Mouse (Mus musculus): Measurements from ENCODE around the gene Hipk1. TPM values are rescaled to one million over a fixed set of nuclear protein-coding genes. Genes with fewer than 3 reads are reported as not detected.
"Not testable (repeated sequence)": the region's sequence is repeated elsewhere in the genome, so short reads cannot be mapped to it uniquely, and the experiment has no call there.

The Hipk1 gene
- polyA plus RNA-seq, 1 experiment from 2014 or later, result 16.3 TPM

GRCm38 (mm10) chr3:103831146-103831545, 39.8 kb upstream of the Hipk1 start:
- Histone ChIP-seq H3K4me2 (replicated peaks) (no peak overlapping the region), H3K36me3 (replicated peaks; ENCODE audit: control insufficient read depth, insufficient read depth) (no peaks in the 10 kb centered on the region), H3K27ac (no peak overlapping the region), H3K4me3 (replicated peaks; ENCODE audit: low read length) (no peak overlapping the region), H3K9ac (no peak overlapping the region), H3K9me3 (ENCODE audit: control insufficient read depth, low read length) (no peaks in the 10 kb centered on the region), H3K27me3 (ENCODE audit: control insufficient read depth, insufficient read depth, low read length) (no peaks in the 10 kb centered on the region), H3K4me1 (replicated peaks; ENCODE audit: control insufficient read depth, insufficient read depth, low read length) (no peaks in the 10 kb centered on the region)
- ATAC-seq (ENCODE audit: low FRiP score), result no peak
- DNase-seq (ENCODE audit: low spot score), result no peak
- 85% methylated on average over 7 of the region's 7 CpGs for WGBS

GRCm38 (mm10) chr3:103830681-103831080, 39.3 kb upstream of the Hipk1 start:
- not testable (repeated sequence) for H3K36me3 ChIP-seq (replicated peaks; ENCODE audit: control insufficient read depth, insufficient read depth); H3K27ac ChIP-seq; ATAC-seq (ENCODE audit: low FRiP score); H3K27me3 ChIP-seq (ENCODE audit: control insufficient read depth, insufficient read depth, low read length); H3K4me3 ChIP-seq (replicated peaks; ENCODE audit: low read length); DNase-seq (ENCODE audit: low spot score); H3K4me1 ChIP-seq (replicated peaks; ENCODE audit: control insufficient read depth, insufficient read depth, low read length); H3K9ac ChIP-seq; H3K9me3 ChIP-seq (ENCODE audit: control insufficient read depth, low read length); H3K4me2 ChIP-seq (replicated peaks)
- WGBS, result 52% methylated on average over 1 of the region's 1 CpGs

- ATAC-seq (ENCODE audit: low FRiP score) (no peak), DNase-seq (ENCODE audit: low spot score) (no peak)
- no peak overlapping the region for H3K9ac ChIP-seq
- no peak overlapping the region for H3K27ac ChIP-seq
- no peak overlapping the region for H3K4me2 ChIP-seq (replicated peaks)
- no peaks in the 10 kb centered on the region for H3K27me3 ChIP-seq (ENCODE audit: control insufficient read depth, insufficient read depth, low read length)
- WGBS, result 92% methylated on average over 3 of the region's 3 CpGs
- no peaks in the 10 kb centered on the region for H3K4me1 ChIP-seq (replicated peaks; ENCODE audit: control insufficient read depth, insufficient read depth, low read length)
- no peak overlapping the region for H3K4me3 ChIP-seq (replicated peaks; ENCODE audit: low read length)
- no peaks in the 10 kb centered on the region for H3K36me3 ChIP-seq (replicated peaks; ENCODE audit: control insufficient read depth, insufficient read depth)
- H3K9me3 ChIP-seq (ENCODE audit: control insufficient read depth, low read length), result no peaks in the 10 kb centered on the region
Measured at GRCm38 (mm10) chr3:103829036-103829435, 37.7 kb upstream of the Hipk1 start.

- H3K9me3 ChIP-seq (ENCODE audit: control insufficient read depth, low read length), result no peaks in the 10 kb centered on the region
- H3K36me3 ChIP-seq (replicated peaks; ENCODE audit: control insufficient read depth, insufficient read depth), result peaks cover 8% of the 10 kb centered on the region; the same call in 1 of the 2 replicates
- H3K27ac ChIP-seq, result no peak overlapping the region
- H3K4me3 ChIP-seq (replicated peaks; ENCODE audit: low read length), result no peak overlapping the region
- ATAC-seq (ENCODE audit: low FRiP score) (no peak), DNase-seq (ENCODE audit: low spot score) (no peak)
- H3K4me1 ChIP-seq (replicated peaks; ENCODE audit: control insufficient read depth, insufficient read depth, low read length), result no peaks in the 10 kb centered on the region
- no peaks in the 10 kb centered on the region for H3K27me3 ChIP-seq (ENCODE audit: control insufficient read depth, insufficient read depth, low read length)
- no peak overlapping the region for H3K4me2 ChIP-seq (replicated peaks)
- H3K9ac ChIP-seq, result no peak overlapping the region
Measured at GRCm38 (mm10) chr3:103827548-103827947, 36.2 kb upstream of the Hipk1 start.

GRCm38 (mm10) chr3:103810967-103811366, 19.6 kb upstream of the Hipk1 start:
- H3K4me1 ChIP-seq (replicated peaks; ENCODE audit: control insufficient read depth, insufficient read depth, low read length), result peaks cover 15% of the 10 kb centered on the region
- H3K4me2 ChIP-seq (replicated peaks), result no peak overlapping the region
- H3K27me3 ChIP-seq (ENCODE audit: control insufficient read depth, insufficient read depth, low read length), result no peaks in the 10 kb centered on the region
- H3K36me3 ChIP-seq (replicated peaks; ENCODE audit: control insufficient read depth, insufficient read depth), result peaks cover 21% of the 10 kb centered on the region
- 93% methylated on average over 6 of the region's 6 CpGs for WGBS
- no peak overlapping the region for H3K27ac ChIP-seq
- ATAC-seq (ENCODE audit: low FRiP score) (no peak), DNase-seq (ENCODE audit: low spot score) (no peak)
- H3K9ac ChIP-seq, result no peak overlapping the region
- H3K9me3 ChIP-seq (ENCODE audit: control insufficient read depth, low read length), result no peaks in the 10 kb centered on the region
- no peak overlapping the region for H3K4me3 ChIP-seq (replicated peaks; ENCODE audit: low read length)

GRCm38 (mm10) chr3:103809799-103810150, 18.4 kb upstream of the Hipk1 start:
- peak; percentile 64 for ATAC-seq (ENCODE audit: low FRiP score)

GRCm38 (mm10) chr3:103808891-103809798, 17.8 kb upstream of the Hipk1 start, which contains the start of the genes Dclre1b, Ap4b1 and Gm43064:
Dclre1b (minus strand) TSS chr3:103809444.
Ap4b1 (plus strand) TSS chr3:103809520.
Gm43064 (plus strand) TSS chr3:103809573.
- peak within 1 kb of the TSS; percentile 67 for H3K4me3 ChIP-seq (replicated peaks; ENCODE audit: low read length)
- no peaks in the 10 kb centered on the region for H3K9me3 ChIP-seq (ENCODE audit: control insufficient read depth, low read length)
- DNase-seq (ENCODE audit: low spot score) (peak; percentile 95), ATAC-seq (ENCODE audit: low FRiP score) (peak; percentile 98)
- peak within 1 kb of the TSS; percentile 68 for H3K4me2 ChIP-seq (replicated peaks)
- WGBS, result under 1% methylated on average over 67 of the region's 70 CpGs
- peaks cover 15% of the 10 kb centered on the region for H3K4me1 ChIP-seq (replicated peaks; ENCODE audit: control insufficient read depth, insufficient read depth, low read length)
- no peaks in the 10 kb centered on the region for H3K27me3 ChIP-seq (ENCODE audit: control insufficient read depth, insufficient read depth, low read length)
- peak within 1 kb of the TSS; percentile 86 for H3K27ac ChIP-seq
- H3K9ac ChIP-seq, result peak within 1 kb of the TSS; percentile 82
- H3K36me3 ChIP-seq (replicated peaks; ENCODE audit: control insufficient read depth, insufficient read depth), result peaks cover 23% of the 10 kb centered on the region

More at GRCm38 (mm10) chr3:103809799-103810150, 18.4 kb upstream of the Hipk1 start:
- peak overlapping the region; percentile 68 for H3K4me2 ChIP-seq (replicated peaks)
- H3K27ac ChIP-seq, result peak overlapping the region; percentile 86
- WGBS, result 3% methylated on average over 14 of the region's 14 CpGs
- H3K9ac ChIP-seq, result peak overlapping the region; percentile 82
- H3K27me3 ChIP-seq (ENCODE audit: control insufficient read depth, insufficient read depth, low read length), result no peaks in the 10 kb centered on the region
- H3K36me3 ChIP-seq (replicated peaks; ENCODE audit: control insufficient read depth, insufficient read depth), result peaks cover 21% of the 10 kb centered on the region
- peaks cover 15% of the 10 kb centered on the region for H3K4me1 ChIP-seq (replicated peaks; ENCODE audit: control insufficient read depth, insufficient read depth, low read length)
- peak overlapping the region; percentile 67 for H3K4me3 ChIP-seq (replicated peaks; ENCODE audit: low read length)
- no peaks in the 10 kb centered on the region for H3K9me3 ChIP-seq (ENCODE audit: control insufficient read depth, low read length)
- no peak for DNase-seq (ENCODE audit: low spot score)

GRCm38 (mm10) chr3:103805671-103806070, 14.3 kb upstream of the Hipk1 start:
- WGBS, result 90% methylated on average over 1 of the region's 1 CpGs
- H3K9me3 ChIP-seq (ENCODE audit: control insufficient read depth, low read length), result no peaks in the 10 kb centered on the region
- H3K9ac ChIP-seq, result no peak overlapping the region
- H3K27ac ChIP-seq, result no peak overlapping the region
- DNase-seq (ENCODE audit: low spot score), result no peak
- H3K36me3 ChIP-seq (replicated peaks; ENCODE audit: control insufficient read depth, insufficient read depth), result peaks cover 38% of the 10 kb centered on the region
- peaks cover 15% of the 10 kb centered on the region for H3K4me1 ChIP-seq (replicated peaks; ENCODE audit: control insufficient read depth, insufficient read depth, low read length)
- H3K4me3 ChIP-seq (replicated peaks; ENCODE audit: low read length), result no peak overlapping the region
- H3K27me3 ChIP-seq (ENCODE audit: control insufficient read depth, insufficient read depth, low read length), result no peaks in the 10 kb centered on the region
- ATAC-seq (ENCODE audit: low FRiP score), result no peak
- H3K4me2 ChIP-seq (replicated peaks), result no peak overlapping the region

GRCm38 (mm10) chr3:103802861-103803260, 11.5 kb upstream of the Hipk1 start:
- H3K9me3 ChIP-seq (ENCODE audit: control insufficient read depth, low read length), result no peaks in the 10 kb centered on the region
- peaks cover under 1% of the 10 kb centered on the region; the same call in 1 of the 2 replicates for H3K4me1 ChIP-seq (replicated peaks; ENCODE audit: control insufficient read depth, insufficient read depth, low read length)
- DNase-seq (ENCODE audit: low spot score) (no peak), ATAC-seq (ENCODE audit: low FRiP score) (no peak)
- no peak overlapping the region for H3K4me2 ChIP-seq (replicated peaks)
- H3K9ac ChIP-seq, result no peak overlapping the region
- no peak overlapping the region for H3K27ac ChIP-seq
- H3K27me3 ChIP-seq (ENCODE audit: control insufficient read depth, insufficient read depth, low read length), result no peaks in the 10 kb centered on the region
- WGBS, result 92% methylated on average over 8 of the region's 8 CpGs
- peaks cover 38% of the 10 kb centered on the region for H3K36me3 ChIP-seq (replicated peaks; ENCODE audit: control insufficient read depth, insufficient read depth)
- no peak overlapping the region for H3K4me3 ChIP-seq (replicated peaks; ENCODE audit: low read length)
